Mouse (Mus musculus) bone marrow macrophage, adult 2 months (primary cell): Measurements from ENCODE around the gene Lime1.

Experiments
- CTCF ChIP-seq: IDR thresholded peaks from 2 replicates; pipeline ENCODE4 v1.5.1; 2012; ENCODE audit warnings: low read depth, mild to moderate bottlenecking, low read length, moderate library complexity
- POLR2A ChIP-seq: IDR thresholded peaks from 2 replicates; pipeline ENCODE4 v1.6.1; 2012; ENCODE audit warnings: mild to moderate bottlenecking, low read depth, low read length, borderline replicate concordance

DNA sequence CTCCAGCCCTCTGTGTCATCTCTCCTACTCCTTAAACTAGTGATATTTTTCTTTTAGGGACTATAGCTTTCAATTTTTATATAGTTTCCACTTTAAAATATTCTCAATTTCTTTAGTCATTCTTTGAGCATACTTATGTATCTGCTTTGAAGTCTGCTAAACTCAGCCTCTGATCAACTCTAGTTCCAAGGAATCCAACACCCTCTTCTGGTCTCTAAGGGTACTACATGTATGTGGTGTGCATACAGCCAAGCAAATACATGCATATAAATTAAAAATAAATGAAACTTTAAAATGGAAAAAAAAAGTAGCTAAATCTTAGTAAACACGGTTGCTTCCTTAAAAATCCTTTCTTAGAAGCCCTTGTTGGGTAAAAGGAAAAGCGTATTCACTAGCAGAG, 4.1 kb upstream of the Lime1 start:
- no peak for TF ChIP-seq CTCF
- TF ChIP-seq POLR2A: no peak
